ENCODE assay signal across 8 mouse cellular contexts in the genomic region with DNA sequence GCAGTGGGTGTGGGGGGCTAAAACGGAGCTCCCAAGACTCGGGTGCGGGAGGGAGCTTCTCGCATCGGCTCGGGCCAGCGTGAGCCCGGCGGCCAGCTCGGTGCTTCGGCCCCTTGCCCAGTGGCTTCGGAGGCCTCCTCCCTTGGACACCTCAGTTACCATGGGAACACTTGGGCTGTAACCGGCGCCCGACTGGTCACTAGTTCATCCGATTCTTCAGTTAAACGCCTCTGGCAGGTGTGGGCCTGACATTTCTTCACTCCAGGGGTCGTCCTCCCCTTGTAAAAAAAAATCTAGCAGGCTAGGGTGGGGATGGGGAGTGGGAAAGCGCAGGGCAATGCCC. TPM values are rescaled to one million over a fixed set of nuclear protein-coding genes. Genes with fewer than 3 reads are reported as not detected.
A peak's percentile ranks its signal among the peaks of the same experiment; 100 is the strongest.
DNase-seq lines count a peak whose midpoint lies in the region; ATAC-seq and TF ChIP-seq lines count a peak whose summit lies in the region.

A gene (plus strand): TSS at position 163 of the 343 bp plus-strand sequence.

- intact Hi-C loops in gastrocnemius, postnatal 14 days (cut with DNase I; ENCODE audit: low total_unique reads) = no loop called here

- peaks cover 9% of the 10 kb centered on the region; the same call in 1 of the 2 replicates for H3K4me1 ChIP-seq in kidney, postnatal 0 days (replicated peaks; ENCODE audit: insufficient read depth, low read length)
- H3K4me1 ChIP-seq in heart, postnatal 0 days (ENCODE audit: control insufficient read depth, insufficient read depth) = peaks cover 10% of the 10 kb centered on the region
- peaks cover 18% of the 10 kb centered on the region for H3K4me1 ChIP-seq in limb, embryonic 14.5 days (ENCODE audit: control insufficient read depth, insufficient read depth, low read length)
- peaks cover 13% of the 10 kb centered on the region; the same call in 1 of the 2 replicates for H3K4me1 ChIP-seq in stomach, embryonic 16.5 days (ENCODE audit: control insufficient read depth, insufficient read depth, low read length)

- no peaks in the 10 kb centered on the region for H3K27me3 ChIP-seq in kidney, postnatal 0 days (ENCODE audit: insufficient read depth, low read length)
- no peaks in the 10 kb centered on the region for H3K27me3 ChIP-seq in heart, postnatal 0 days (ENCODE audit: control insufficient read depth, insufficient read depth, low read length)
- no peaks in the 10 kb centered on the region for H3K27me3 ChIP-seq in limb, embryonic 14.5 days (ENCODE audit: control insufficient read depth, insufficient read depth, low read length)
- H3K27me3 ChIP-seq in stomach, embryonic 16.5 days (ENCODE audit: control insufficient read depth, insufficient read depth, low read length) = no peaks in the 10 kb centered on the region

- no peak for TF ChIP-seq EP300 in heart, postnatal 0 days (IDR thresholded peaks at IDR 0.05; ENCODE audit: low read depth)

- H3K4me3 ChIP-seq in kidney, postnatal 0 days (replicated peaks; ENCODE audit: low read depth, low read length) = peak within 1 kb of the TSS; percentile 87
- peak within 1 kb of the TSS; percentile 77 for H3K4me3 ChIP-seq in heart, postnatal 0 days (ENCODE audit: low read depth, low read length)
- H3K4me3 ChIP-seq in limb, embryonic 14.5 days (replicated peaks; ENCODE audit: low read length) = peak within 1 kb of the TSS; percentile 87
- H3K4me3 ChIP-seq in stomach, embryonic 16.5 days (replicated peaks; ENCODE audit: low read length) = peak within 1 kb of the TSS; percentile 94

- H3K9ac ChIP-seq in kidney, postnatal 0 days (ENCODE audit: low read depth, low read length) = peak within 1 kb of the TSS; percentile 84
- peak within 1 kb of the TSS; percentile 72 for H3K9ac ChIP-seq in heart, postnatal 0 days (replicated peaks; ENCODE audit: low read depth, low read length)
- H3K9ac ChIP-seq in limb, embryonic 14.5 days (ENCODE audit: low read depth, low read length, severe bottlenecking) = peak within 1 kb of the TSS; percentile 90
- peak within 1 kb of the TSS; percentile 91 for H3K9ac ChIP-seq in stomach, embryonic 16.5 days (ENCODE audit: low read length)

- H3K36me3 ChIP-seq in kidney, postnatal 0 days (ENCODE audit: insufficient read depth, low read length) = 0 out of 2 replicates have a peak, but pooled peaks cover 2% of the 10 kb centered on the region
- H3K36me3 ChIP-seq in heart, postnatal 0 days (replicated peaks; ENCODE audit: control insufficient read depth, insufficient read depth, low read length) = no peaks in the 10 kb centered on the region
- H3K36me3 ChIP-seq in limb, embryonic 14.5 days (ENCODE audit: control insufficient read depth, insufficient read depth, low read length) = peaks cover 4% of the 10 kb centered on the region
- no peaks in the 10 kb centered on the region for H3K36me3 ChIP-seq in stomach, embryonic 16.5 days (ENCODE audit: control insufficient read depth, insufficient read depth, low read length)

- H3K4me2 ChIP-seq in kidney, postnatal 0 days (ENCODE audit: low read length) = peak within 1 kb of the TSS; percentile 68
- H3K4me2 ChIP-seq in heart, postnatal 0 days (ENCODE audit: low read depth, low read length) = peak within 1 kb of the TSS; percentile 71
- H3K4me2 ChIP-seq in limb, embryonic 14.5 days (replicated peaks; ENCODE audit: low read depth, low read length, severe bottlenecking) = peak within 1 kb of the TSS; percentile 71
- peak within 1 kb of the TSS; percentile 75 for H3K4me2 ChIP-seq in stomach, embryonic 16.5 days (ENCODE audit: low read depth, low read length)

- H3K9me3 ChIP-seq in kidney, postnatal 0 days (replicated peaks; ENCODE audit: low read length) = no peaks in the 10 kb centered on the region
- H3K9me3 ChIP-seq in heart, postnatal 0 days (replicated peaks; ENCODE audit: control insufficient read depth, low read length) = no peaks in the 10 kb centered on the region
- no peaks in the 10 kb centered on the region for H3K9me3 ChIP-seq in limb, embryonic 14.5 days (ENCODE audit: control insufficient read depth, low read length)
- no peaks in the 10 kb centered on the region for H3K9me3 ChIP-seq in stomach, embryonic 16.5 days (replicated peaks; ENCODE audit: control insufficient read depth, low read length)

- TF ChIP-seq POLR2A in limb, embryonic 14.5 days (IDR thresholded peaks at IDR 0.05; ENCODE audit: borderline replicate concordance, extremely low read depth, insufficient read depth, insufficient read length) = no peak

- peak within 1 kb of the TSS; percentile 77 for H3K27ac ChIP-seq in kidney, postnatal 0 days
- peak within 1 kb of the TSS; percentile 56 for H3K27ac ChIP-seq in heart, postnatal 0 days (ENCODE audit: low read depth)
- peak within 1 kb of the TSS; percentile 43; the same call in 1 of the 2 replicates for H3K27ac ChIP-seq in limb, embryonic 14.5 days (replicated peaks; ENCODE audit: low read depth, low read length)
- peak within 1 kb of the TSS; percentile 82 for H3K27ac ChIP-seq in stomach, embryonic 16.5 days (ENCODE audit: low read length)

- DNase-seq in kidney, postnatal 0 days (ENCODE audit: low spot score) = no peak
- DNase-seq in kidney, postnatal 10 days = no peak
- no peak for DNase-seq in adrenal gland, postnatal 4 days (ENCODE audit: low spot score in 2 of 2)
- DNase-seq in heart, postnatal 0 days (ENCODE audit: low spot score) = no peak
- no peak for DNase-seq in limb, embryonic 14.5 days (ENCODE audit: low spot score)
- no peak for DNase-seq in c-Kit-positive CD71-positive TER-119-positive erythroid progenitor cells, embryonic 14.5 days (ENCODE audit: low spot score)
- no peak for DNase-seq in gastrocnemius, postnatal 14 days

- TF ChIP-seq CTCF in kidney, postnatal 0 days (IDR thresholded peaks at IDR 0.05; ENCODE audit: low read depth) = no peak; the same call in 1 of the 2 replicates
- TF ChIP-seq CTCF in heart, postnatal 0 days (IDR thresholded peaks at IDR 0.05; ENCODE audit: low read depth) = no peak

- peak; percentile 91 for ATAC-seq in kidney, postnatal 0 days (replicated peaks; ENCODE audit: low FRiP score, low read depth)
- peak; percentile 73 for ATAC-seq in heart, postnatal 0 days (ENCODE audit: insufficient read depth, low read depth)
- peak; percentile 60 for ATAC-seq in limb, embryonic 14.5 days (ENCODE audit: low FRiP score, low read depth)
- peak; percentile 57 for ATAC-seq in stomach, embryonic 16.5 days (ENCODE audit: insufficient read depth, low FRiP score)

- WGBS in kidney, postnatal 0 days = under 1% methylated on average over 19 of the region's 19 CpGs
- under 1% methylated on average over 19 of the region's 19 CpGs for WGBS in heart, postnatal 0 days
- under 1% methylated on average over 19 of the region's 19 CpGs for WGBS in limb, embryonic 14.5 days
- WGBS in stomach, embryonic 16.5 days = under 1% methylated on average over 19 of the region's 19 CpGs

RNA-seq across cellular contexts. Expression of the gene that starts here (rescaled TPM):
- polyA plus RNA-seq in kidney, postnatal 0 days (2015; fragmentation: Nextera tagmentation; extraction: Ambion mirVana) = 1.9 and 2.0 TPM in 2 replicates
- 10 to 100 TPM; 25.3 to 27.2 TPM for total RNA-seq in adrenal gland, postnatal 4 days (2021)
- 7.6 and 18.7 TPM in 2 replicates for total RNA-seq in heart, postnatal 0 days (2014; rRNA removed; ENCODE audit: low replicate concordance)
- polyA plus RNA-seq in heart, postnatal 0 days (2015; fragmentation: Nextera tagmentation; extraction: Ambion mirVana) = 1.1 TPM in 2 replicates
- polyA plus RNA-seq in limb, embryonic 14.5 days (2012; rRNA removed) = 26.2 and 33.1 TPM in 2 replicates
- polyA plus RNA-seq in limb, embryonic 14.5 days (2014; fragmentation: Nextera tagmentation; extraction: Ambion mirVana) = 4.2 and 4.9 TPM in 2 replicates
- 2.6 and 3.4 TPM in 2 replicates for polyA plus RNA-seq in stomach, embryonic 16.5 days (2015; fragmentation: Nextera tagmentation; extraction: Ambion mirVana)
- 1 to 10 TPM; 6.5 to 6.7 TPM for total RNA-seq in gastrocnemius, postnatal 14 days (2021)
